Mouse (Mus musculus): ENCODE data around the gene Olfr733.

Gene Olfr733

GRCm38 (mm10) chr14:50301422-50301821, at the start of gene Olfr733:
Gene Olfr733, minus strand, starts transcription at chr14:50301522.
- no peak for DNase-seq

GRCm38 (mm10) chr14:50348796-50349195, 47.5 kb upstream of the Olfr733 start, which contains the start of gene Olfr735:
Gene Olfr735, minus strand, starts transcription at chr14:50348872.
- DNase-seq: no peak

DNA sequence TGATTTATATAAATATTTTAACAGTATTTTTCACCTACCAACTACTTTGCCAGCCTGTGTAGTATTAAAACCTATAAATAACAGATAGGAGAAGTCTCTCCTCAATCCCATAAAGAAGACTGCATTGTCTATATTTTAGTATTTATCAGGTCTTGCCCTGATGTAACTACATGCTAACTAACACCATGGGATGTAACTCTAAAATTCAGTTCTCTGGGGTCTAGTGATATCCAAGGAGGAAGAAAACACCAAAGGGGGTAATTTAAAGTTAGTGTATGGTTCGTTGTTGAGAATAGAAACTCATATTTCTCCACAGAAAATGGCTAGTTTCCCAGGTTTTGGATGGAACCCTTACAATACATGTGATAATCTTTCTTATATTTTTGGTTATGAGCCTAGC, 25.3 kb upstream of the Olfr733 start, which contains the start of gene Olfr734:
Olfr734 (minus strand) TSS at position 101 of the 400 bp plus-strand sequence.
- DNase-seq: no peak

GRCm38 (mm10) chr14:50284106-50284505, 17.2 kb downstream of the Olfr733 start, which contains the start of gene Olfr732:
Gene Olfr732, minus strand, starts transcription at chr14:50284206.
- no peak for DNase-seq

All from cerebellum, postnatal 10 days (tissue).